Mouse (Mus musculus): Measurements from ENCODE around the gene Itga9. TPM values are rescaled to one million over a fixed set of nuclear protein-coding genes. Genes with fewer than 3 reads are reported as not detected.

Gene Itga9
- polyA plus RNA-seq, 1 experiment from 2014 or later: 6.0 TPM

DNA sequence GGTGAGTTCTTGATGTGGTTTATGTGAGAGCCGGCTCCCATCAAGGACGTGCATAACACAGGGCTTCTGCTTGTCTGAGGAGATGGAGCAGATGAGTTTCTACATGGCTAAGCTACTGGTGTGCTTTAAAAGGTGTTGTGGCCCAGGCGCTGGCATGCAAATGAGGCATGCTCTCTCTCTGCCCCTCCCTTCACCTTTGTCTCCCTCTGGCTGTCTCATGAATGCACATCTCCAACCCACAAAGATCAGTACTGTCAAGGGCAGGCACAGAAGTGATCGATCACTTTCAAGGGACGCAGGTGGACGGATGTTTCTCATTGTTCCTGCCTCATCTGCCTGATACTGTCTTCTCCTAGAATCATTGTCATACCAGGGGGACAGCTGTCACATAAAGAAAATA is 57.4 kb downstream of the Itga9 start:
- 67% methylated on average over 6 of the region's 6 CpGs for WGBS
- Histone ChIP-seq H3K9me3 (no peaks in the 10 kb centered on the region), H3K36me3 (peaks cover 27% of the 10 kb centered on the region), H3K4me3 (no peak overlapping the region), H3K4me1 (replicated peaks) (peaks cover 13% of the 10 kb centered on the region; the same call in 1 of the 2 replicates), H3K27me3 (ENCODE audit: insufficient read depth, poor library complexity, severe bottlenecking) (no peaks in the 10 kb centered on the region), H3K27ac (no peak overlapping the region)
- peak; percentile 15 for DNase-seq (ENCODE audit: low spot score)

- Histone ChIP-seq H3K36me3 (peaks cover 41% of the 10 kb centered on the region), H3K4me3 (no peak overlapping the region), H3K4me1 (replicated peaks) (peaks cover 13% of the 10 kb centered on the region; the same call in 1 of the 2 replicates), H3K9me3 (no peaks in the 10 kb centered on the region; the same call in 1 of the 2 replicates), H3K27me3 (ENCODE audit: insufficient read depth, poor library complexity, severe bottlenecking) (no peaks in the 10 kb centered on the region), H3K27ac (no peak overlapping the region)
- DNase-seq (ENCODE audit: low spot score): no peak
- WGBS: 80% methylated on average over 3 of the region's 3 CpGs
Measured at GRCm38 (mm10) chr9:118666069-118666468, 59.6 kb downstream of the Itga9 start.

- DNase-seq (ENCODE audit: low spot score): no peak
- 85% methylated on average over 3 of the region's 3 CpGs for WGBS
- Histone ChIP-seq H3K4me3 (no peak overlapping the region), H3K4me1 (replicated peaks) (0 out of 2 replicates have a peak, but pooled peaks cover under 1% of the 10 kb centered on the region), H3K27ac (no peak overlapping the region), H3K27me3 (ENCODE audit: insufficient read depth, poor library complexity, severe bottlenecking) (no peaks in the 10 kb centered on the region), H3K9me3 (no peaks in the 10 kb centered on the region; the same call in 1 of the 2 replicates), H3K36me3 (peaks cover 36% of the 10 kb centered on the region)
Measured at GRCm38 (mm10) chr9:118669696-118670095, 63.2 kb downstream of the Itga9 start.

DNA sequence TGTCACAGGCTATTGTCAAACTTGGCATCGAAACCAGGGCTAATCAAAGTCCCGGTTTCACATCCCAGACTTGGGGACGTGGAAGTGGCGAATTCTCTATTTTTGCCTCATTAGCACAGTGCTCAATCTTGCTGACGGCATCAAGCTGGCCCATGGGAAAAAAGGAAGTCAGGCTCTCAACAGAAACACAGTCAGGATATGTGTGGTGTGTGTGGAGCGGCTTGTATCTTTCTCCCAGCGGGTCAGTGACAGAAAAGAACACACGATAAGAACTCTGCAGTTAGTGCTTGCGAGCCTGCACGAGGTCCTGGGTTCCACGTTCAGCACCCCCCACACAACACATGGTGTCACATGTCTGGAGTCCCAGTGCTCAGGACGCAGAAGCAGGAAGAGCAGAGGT is 67.8 kb downstream of the Itga9 start:
- no peak for DNase-seq (ENCODE audit: low spot score)
- Histone ChIP-seq H3K9me3 (no peaks in the 10 kb centered on the region; the same call in 1 of the 2 replicates), H3K27ac (no peak overlapping the region), H3K4me3 (no peak overlapping the region), H3K4me1 (replicated peaks) (peaks cover 30% of the 10 kb centered on the region), H3K36me3 (peaks cover 27% of the 10 kb centered on the region), H3K27me3 (ENCODE audit: insufficient read depth, poor library complexity, severe bottlenecking) (no peaks in the 10 kb centered on the region)
- 83% methylated on average over 12 of the region's 12 CpGs for WGBS

DNA sequence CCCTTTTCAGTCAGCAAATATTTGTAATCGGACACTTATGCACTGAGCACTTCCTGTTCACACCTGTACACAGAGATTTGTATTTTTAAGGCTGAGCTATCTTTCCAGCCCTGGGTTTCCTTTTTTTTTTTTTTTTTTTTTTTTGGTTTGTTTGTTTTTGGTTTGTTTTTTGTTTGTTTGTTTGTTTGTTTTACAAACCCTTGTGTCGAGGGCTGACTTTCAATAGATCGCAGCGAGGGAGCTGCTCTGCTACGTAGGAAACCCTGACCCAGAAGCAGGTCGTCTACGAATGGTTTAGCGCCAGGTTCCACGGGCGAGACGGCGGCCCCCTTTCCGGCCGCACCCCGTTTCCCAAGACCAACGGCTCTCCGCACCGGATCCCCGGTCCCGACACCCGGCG is 68.3 kb downstream of the Itga9 start:
- no peak overlapping the region for H3K27ac ChIP-seq
- no peaks in the 10 kb centered on the region for H3K27me3 ChIP-seq (ENCODE audit: insufficient read depth, poor library complexity, severe bottlenecking)
- DNase-seq (ENCODE audit: low spot score): no peak
- WGBS: 89% methylated on average over 22 of the region's 22 CpGs
- no peaks in the 10 kb centered on the region; the same call in 1 of the 2 replicates for H3K9me3 ChIP-seq
- peaks cover 30% of the 10 kb centered on the region for H3K4me1 ChIP-seq (replicated peaks)
- H3K36me3 ChIP-seq: peaks cover 25% of the 10 kb centered on the region
- H3K4me3 ChIP-seq: no peak overlapping the region

GRCm38 (mm10) chr9:118675573-118676170 is 69.2 kb downstream of the Itga9 start:
- H3K4me3 ChIP-seq: no peak overlapping the region
- peaks cover 17% of the 10 kb centered on the region for H3K36me3 ChIP-seq
- H3K9me3 ChIP-seq: no peaks in the 10 kb centered on the region
- peaks cover 30% of the 10 kb centered on the region for H3K4me1 ChIP-seq (replicated peaks)
- DNase-seq (ENCODE audit: low spot score): no peak
- H3K27ac ChIP-seq: 0 out of 2 replicates have a peak overlapping the region, but pooled peaks have one; percentile 1
- WGBS: 90% methylated on average over 8 of the region's 8 CpGs
- no peaks in the 10 kb centered on the region for H3K27me3 ChIP-seq (ENCODE audit: insufficient read depth, poor library complexity, severe bottlenecking)

- H3K9me3 ChIP-seq: no peaks in the 10 kb centered on the region
- H3K27ac ChIP-seq: peak overlapping the region; percentile 75; the same call in 1 of the 2 replicates
- no peak for DNase-seq (ENCODE audit: low spot score)
- no peak overlapping the region for H3K4me3 ChIP-seq
- H3K36me3 ChIP-seq: peaks cover 9% of the 10 kb centered on the region
- peaks cover 32% of the 10 kb centered on the region for H3K4me1 ChIP-seq (replicated peaks)
- no peaks in the 10 kb centered on the region for H3K27me3 ChIP-seq (ENCODE audit: insufficient read depth, poor library complexity, severe bottlenecking)
- WGBS: 84% methylated on average over 8 of the region's 8 CpGs
Measured at GRCm38 (mm10) chr9:118676692-118677091, 70.2 kb downstream of the Itga9 start.

- no peaks in the 10 kb centered on the region for H3K27me3 ChIP-seq (ENCODE audit: insufficient read depth, poor library complexity, severe bottlenecking)
- peak overlapping the region; percentile 75 for H3K27ac ChIP-seq
- H3K36me3 ChIP-seq: peaks cover 3% of the 10 kb centered on the region; the same call in 1 of the 2 replicates
- WGBS: 56% methylated on average over 9 of the region's 9 CpGs
- no peak for DNase-seq (ENCODE audit: low spot score)
- no peaks in the 10 kb centered on the region for H3K9me3 ChIP-seq
- H3K4me1 ChIP-seq (replicated peaks): peaks cover 33% of the 10 kb centered on the region
- no peak overlapping the region for H3K4me3 ChIP-seq
Measured at GRCm38 (mm10) chr9:118677349-118677748, 70.9 kb downstream of the Itga9 start.

- peaks cover 33% of the 10 kb centered on the region for H3K4me1 ChIP-seq (replicated peaks)
- H3K4me3 ChIP-seq: no peak overlapping the region
- 57% methylated on average over 15 of the region's 15 CpGs for WGBS
- H3K9me3 ChIP-seq: no peaks in the 10 kb centered on the region
- peaks cover 3% of the 10 kb centered on the region; the same call in 1 of the 2 replicates for H3K36me3 ChIP-seq
- peak overlapping the region; percentile 75 for H3K27ac ChIP-seq
- peak; percentile 27 for DNase-seq (ENCODE audit: low spot score)
- H3K27me3 ChIP-seq (ENCODE audit: insufficient read depth, poor library complexity, severe bottlenecking): no peaks in the 10 kb centered on the region
Measured at GRCm38 (mm10) chr9:118678020-118678750, 71.7 kb downstream of the Itga9 start.

DNA sequence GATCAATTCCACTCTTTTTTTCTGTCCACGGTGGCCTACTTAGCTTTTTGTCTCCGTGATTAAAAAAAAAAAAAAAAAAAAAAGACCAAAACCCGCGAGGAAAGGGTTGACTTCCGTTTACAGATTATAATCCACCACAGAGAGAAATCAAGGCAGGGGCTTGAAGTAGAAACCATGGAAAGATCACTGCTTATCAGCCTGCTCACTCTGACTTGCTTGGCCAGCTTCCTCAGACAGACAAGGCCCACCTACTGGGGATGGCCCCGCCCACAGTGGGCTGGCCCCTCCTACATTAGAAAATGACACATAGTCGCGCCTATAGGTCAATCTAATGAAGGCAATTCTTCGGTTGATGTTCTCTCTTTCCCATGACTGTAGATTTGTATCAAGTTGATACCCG is 72.3 kb downstream of the Itga9 start:
- whole genome bisulfite sequencing: 71% methylated on average over 10 of the region's 10 CpGs
- peaks cover 33% of the 10 kb centered on the region for H3K4me1 ChIP-seq (replicated peaks)
- DNase-seq (ENCODE audit: low spot score): no peak

GRCm38 (mm10) chr9:118681506-118681905 is 75.0 kb downstream of the Itga9 start:
- no peak for DNase-seq (ENCODE audit: low spot score)
- Histone ChIP-seq H3K9me3 (no peaks in the 10 kb centered on the region), H3K36me3 (0 out of 2 replicates have a peak, but pooled peaks cover 5% of the 10 kb centered on the region), H3K27me3 (ENCODE audit: insufficient read depth, poor library complexity, severe bottlenecking) (no peaks in the 10 kb centered on the region), H3K27ac (no peak overlapping the region), H3K4me3 (no peak overlapping the region), H3K4me1 (replicated peaks) (peaks cover 28% of the 10 kb centered on the region)
- WGBS: 82% methylated on average over 6 of the region's 6 CpGs

More for the DNA sequence above, 72.3 kb downstream of the Itga9 start:
- Histone ChIP-seq H3K4me3 (no peak overlapping the region), H3K9me3 (no peaks in the 10 kb centered on the region), H3K27ac (no peak overlapping the region), H3K36me3 (peaks cover 3% of the 10 kb centered on the region; the same call in 1 of the 2 replicates), H3K27me3 (ENCODE audit: insufficient read depth, poor library complexity, severe bottlenecking) (no peaks in the 10 kb centered on the region)

DNA sequence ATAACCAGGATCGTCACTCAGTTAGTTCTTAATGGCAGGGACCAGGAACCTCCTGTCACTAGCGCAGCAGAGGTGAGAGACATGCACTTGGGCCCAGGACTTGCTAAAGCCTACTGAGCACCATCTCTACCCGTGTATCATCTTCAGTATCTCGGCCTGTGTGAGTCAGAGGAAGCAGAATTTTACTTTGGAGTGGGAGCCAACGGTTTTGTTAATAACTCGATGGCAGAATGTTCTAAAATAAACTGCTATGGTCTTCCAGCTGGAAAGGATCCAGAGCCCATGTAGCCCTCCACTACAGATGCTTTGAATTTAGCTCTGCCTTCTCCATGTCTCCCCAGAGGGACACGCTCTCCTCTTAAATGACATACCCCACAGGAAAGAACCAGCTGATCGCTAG is 75.7 kb downstream of the Itga9 start:
- Histone ChIP-seq H3K36me3 (0 out of 2 replicates have a peak, but pooled peaks cover 5% of the 10 kb centered on the region), H3K27ac (no peak overlapping the region), H3K9me3 (no peaks in the 10 kb centered on the region), H3K27me3 (ENCODE audit: insufficient read depth, poor library complexity, severe bottlenecking) (no peaks in the 10 kb centered on the region), H3K4me3 (no peak overlapping the region), H3K4me1 (replicated peaks) (peaks cover 25% of the 10 kb centered on the region)
- 88% methylated on average over 8 of the region's 8 CpGs for WGBS
- no peak for DNase-seq (ENCODE audit: low spot score)

DNA sequence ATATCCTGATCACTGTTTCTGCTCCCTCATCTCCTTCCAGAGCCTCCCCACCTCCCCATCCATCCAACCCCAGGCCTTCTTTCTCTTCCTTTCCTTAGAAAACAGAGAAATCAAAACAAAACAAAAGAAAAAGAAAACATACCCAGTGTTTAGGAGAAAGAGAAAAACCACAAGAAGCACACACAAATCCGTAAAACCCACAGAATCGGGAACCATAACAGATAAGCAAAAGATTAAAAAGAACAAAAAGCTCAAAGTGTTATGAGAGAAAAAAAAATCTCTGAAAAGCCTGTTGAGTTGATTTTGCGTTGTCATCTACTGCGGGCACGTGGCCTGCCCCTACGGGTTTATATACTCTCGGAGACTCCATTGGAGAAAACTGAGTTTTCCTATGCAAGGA is 77.0 kb downstream of the Itga9 start:
- Histone ChIP-seq H3K9me3 (no peaks in the 10 kb centered on the region), H3K36me3 (0 out of 2 replicates have a peak, but pooled peaks cover 5% of the 10 kb centered on the region), H3K4me3 (no peak overlapping the region), H3K4me1 (replicated peaks) (peaks cover 25% of the 10 kb centered on the region), H3K27ac (no peak overlapping the region), H3K27me3 (ENCODE audit: insufficient read depth, poor library complexity, severe bottlenecking) (no peaks in the 10 kb centered on the region)
- WGBS: 93% methylated on average over 7 of the region's 7 CpGs
- DNase-seq (ENCODE audit: low spot score): no peak
